Mouse (Mus musculus) midbrain, embryonic 12.5 days (tissue): ENCODE measurements at regions not wholly inside any gene's neighbourhood (a gene's known extent, or its start where the extent isn't known, plus 50 kb on each side); places are given as distances from the start of the nearest gene placed in this dataset.

Experiments used
- ATAC-seq: fragments of 200-750 bp; cut with Nextera tagmentation; 2 replicates; pipeline ENCODE4 v1.8.0; 2017; ENCODE audit warnings: low read depth, moderate TSS enrichment, moderate library complexity; ENCODE audit not compliant: low FRiP score
- H3K27ac ChIP-seq: fragments of 300-500 bp; sonication (generic); replicated peaks from 2 replicates; pipeline ENCODE4 v1.5.1; 2016; ENCODE audit warnings: mild to moderate bottlenecking
- H3K27me3 ChIP-seq: fragments of 300-500 bp; sonication (generic); 2 replicates; pipeline ENCODE4 v1.6.1; 2016; ENCODE audit warnings: mild to moderate bottlenecking
- H3K36me3 ChIP-seq: fragments of 300-500 bp; sonication (generic); 2 replicates; pipeline ENCODE4 v1.6.1; 2016
- H3K4me1 ChIP-seq: fragments of 300-500 bp; sonication (generic); 2 replicates; pipeline ENCODE4 v1.6.1; 2016
- H3K4me2 ChIP-seq: fragments of 300-500 bp; sonication (generic); replicated peaks from 2 replicates; pipeline ENCODE4 v1.6.1; 2016; ENCODE audit warnings: mild to moderate bottlenecking, moderate library complexity
- H3K4me3 ChIP-seq: fragments of 300-500 bp; sonication (generic); 2 replicates; pipeline ENCODE4 v1.5.1; 2016; ENCODE audit warnings: mild to moderate bottlenecking
- H3K9ac ChIP-seq: fragments of 300-500 bp; sonication (generic); replicated peaks from 2 replicates; pipeline ENCODE4 v1.6.1; 2016; ENCODE audit warnings: mild to moderate bottlenecking, moderate library complexity
- H3K9me3 ChIP-seq: fragments of 300-500 bp; sonication (generic); 2 replicates; pipeline ENCODE4 v1.6.1; 2016; ENCODE audit warnings: mild to moderate bottlenecking
- WGBS: fragments of 180-500 bp; shearing (Covaris S2); methylation state at CpG from one replicate; pipeline ENCODE4 v1.1.7; 2016; 5-methylcytosine and 5-hydroxymethylcytosine counted together

DNA sequence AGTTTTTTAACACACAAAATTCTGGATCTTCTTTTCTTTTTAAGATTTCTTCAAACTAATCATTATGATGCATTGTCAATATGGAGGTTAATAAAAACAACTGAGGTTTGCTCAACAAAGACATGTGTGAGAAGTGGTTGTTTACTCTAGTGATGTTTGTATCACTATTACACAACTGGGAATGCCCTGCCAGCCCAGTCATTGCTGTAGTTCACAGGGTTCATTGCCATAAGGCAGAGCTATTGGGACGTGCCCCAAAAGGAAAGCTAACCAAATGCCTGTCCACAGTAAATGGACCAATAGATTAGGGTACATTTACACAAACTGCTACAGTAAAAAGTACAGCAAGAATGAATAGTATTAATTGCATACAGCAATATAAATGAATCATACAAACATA, 84.9 kb downstream of the Mrpl39 start:
- H3K9me3 ChIP-seq = no peaks in the 10 kb centered on the region
- 69% methylated on average over 1 of the region's 1 CpGs for WGBS
- no peaks in the 10 kb centered on the region for H3K27me3 ChIP-seq
- H3K4me3 ChIP-seq = no peak overlapping the region
- no peak overlapping the region for H3K27ac ChIP-seq
- H3K9ac ChIP-seq = no peak overlapping the region
- H3K4me1 ChIP-seq = no peaks in the 10 kb centered on the region
- no peak for ATAC-seq
- no peak overlapping the region for H3K4me2 ChIP-seq
- no peaks in the 10 kb centered on the region for H3K36me3 ChIP-seq

GRCm38 (mm10) chr16:84653873-84654272, 81.7 kb downstream of the Mrpl39 start:
- H3K4me1 ChIP-seq = no peaks in the 10 kb centered on the region
- ATAC-seq = no peak
- H3K9ac ChIP-seq = no peak overlapping the region
- WGBS = 94% methylated on average over 1 of the region's 1 CpGs
- no peaks in the 10 kb centered on the region for H3K36me3 ChIP-seq
- no peak overlapping the region for H3K4me2 ChIP-seq
- no peaks in the 10 kb centered on the region for H3K9me3 ChIP-seq
- no peak overlapping the region for H3K4me3 ChIP-seq
- no peak overlapping the region for H3K27ac ChIP-seq
- H3K27me3 ChIP-seq = no peaks in the 10 kb centered on the region

DNA sequence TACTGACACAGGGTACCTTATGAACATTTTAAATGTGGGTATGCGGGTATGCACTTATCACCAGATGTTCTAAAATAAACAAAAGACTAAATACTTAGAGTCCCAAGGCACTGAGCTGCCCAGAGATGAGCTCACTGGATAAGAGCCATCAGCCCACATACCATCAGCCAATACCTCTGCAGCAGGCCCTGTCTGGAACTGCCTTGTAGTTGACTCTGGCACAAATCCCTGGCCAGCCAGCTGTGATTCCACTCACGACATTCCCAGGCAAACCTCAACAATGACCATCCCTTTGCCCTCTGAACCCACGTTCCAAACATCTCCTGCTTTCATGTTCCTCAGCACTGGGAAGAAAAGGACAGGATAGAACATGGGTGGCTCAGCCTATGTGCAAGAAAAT, 73.7 kb downstream of the Mrpl39 start:
- WGBS = 77% methylated on average over 3 of the region's 3 CpGs
- Histone ChIP-seq H3K4me1 (no peaks in the 10 kb centered on the region), H3K9ac (no peak overlapping the region), H3K27ac (no peak overlapping the region), H3K4me2 (no peak overlapping the region), H3K9me3 (no peaks in the 10 kb centered on the region), H3K36me3 (no peaks in the 10 kb centered on the region), H3K4me3 (no peak overlapping the region), H3K27me3 (no peaks in the 10 kb centered on the region)
- ATAC-seq = no peak

- Histone ChIP-seq H3K9me3 (peaks cover 8% of the 10 kb centered on the region; the same call in 1 of the 2 replicates), H3K27me3 (no peaks in the 10 kb centered on the region), H3K36me3 (no peaks in the 10 kb centered on the region), H3K9ac (no peak overlapping the region), H3K4me2 (no peak overlapping the region), H3K4me3 (no peak overlapping the region), H3K27ac (no peak overlapping the region), H3K4me1 (no peaks in the 10 kb centered on the region)
- WGBS = 86% methylated on average over 4 of the region's 4 CpGs
- ATAC-seq = no peak
These were observed 72.0 kb downstream of the Mrpl39 start for GRCm38 (mm10) chr16:84663581-84663980.
